Mouse (Mus musculus): ENCODE results near the gene Zfp286.
"Not testable (repeated sequence)": the region's sequence is repeated elsewhere in the genome, so short reads cannot be mapped to it uniquely, and the experiment has no call there.

Gene Zfp286

DNA sequence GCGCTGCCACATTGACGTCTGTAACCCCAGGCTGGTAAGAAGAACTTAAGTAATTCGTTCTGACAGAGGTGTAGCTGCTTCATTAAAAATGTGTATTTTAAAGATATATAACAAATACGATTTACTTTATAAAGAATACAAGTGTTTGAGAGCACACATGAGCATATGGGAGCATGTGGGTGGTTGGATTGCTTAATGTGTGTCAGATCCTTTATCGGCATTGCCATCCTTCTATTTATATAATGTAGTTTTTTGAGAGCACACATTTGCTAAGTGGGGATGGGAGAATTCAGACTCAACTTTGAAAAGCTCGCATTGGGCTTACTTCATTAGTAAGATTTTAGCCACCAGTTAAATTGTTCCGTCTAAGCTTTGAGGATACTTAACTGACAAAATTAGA lies 12.8 kb downstream of the Zfp286 start:
- DNase-seq, result no peak

DNA sequence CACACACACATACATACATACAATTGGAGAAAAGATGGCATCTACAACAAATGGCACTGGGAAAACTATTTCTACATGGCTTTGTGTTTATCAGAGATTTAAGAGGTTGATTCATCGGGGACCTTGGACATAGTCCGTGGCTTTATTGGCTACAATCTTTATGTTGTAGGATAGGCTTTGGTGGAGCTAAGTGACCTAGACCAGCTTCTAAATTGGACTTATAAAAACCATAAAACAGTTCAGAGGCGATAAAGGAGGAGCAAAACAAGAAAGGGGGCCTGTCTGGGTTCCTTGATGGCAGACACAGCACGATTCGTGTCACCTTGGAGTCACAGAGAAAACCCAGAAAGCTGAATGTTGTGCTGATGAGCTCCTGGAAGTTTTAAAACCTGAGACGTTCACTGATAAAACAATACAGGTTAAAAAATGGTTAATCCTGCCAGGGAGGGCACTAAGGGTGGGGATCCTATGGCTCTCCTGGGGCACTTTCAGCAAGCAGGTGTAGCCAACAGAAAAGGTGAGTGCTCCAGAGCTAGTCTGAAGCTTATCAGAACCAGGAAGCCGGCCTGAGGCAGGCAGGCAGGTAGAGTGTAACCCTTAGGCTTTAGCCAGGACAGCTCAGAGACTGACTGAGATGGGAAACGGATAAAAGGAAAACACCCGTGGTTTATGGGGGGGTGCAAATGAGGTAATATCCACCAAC lies 28.4 kb downstream of the Zfp286 start:
- no peak for DNase-seq

GRCm38 (mm10) chr11:62758491-62758890 lies 30.8 kb downstream of the Zfp286 start:
- no peak for DNase-seq

DNA sequence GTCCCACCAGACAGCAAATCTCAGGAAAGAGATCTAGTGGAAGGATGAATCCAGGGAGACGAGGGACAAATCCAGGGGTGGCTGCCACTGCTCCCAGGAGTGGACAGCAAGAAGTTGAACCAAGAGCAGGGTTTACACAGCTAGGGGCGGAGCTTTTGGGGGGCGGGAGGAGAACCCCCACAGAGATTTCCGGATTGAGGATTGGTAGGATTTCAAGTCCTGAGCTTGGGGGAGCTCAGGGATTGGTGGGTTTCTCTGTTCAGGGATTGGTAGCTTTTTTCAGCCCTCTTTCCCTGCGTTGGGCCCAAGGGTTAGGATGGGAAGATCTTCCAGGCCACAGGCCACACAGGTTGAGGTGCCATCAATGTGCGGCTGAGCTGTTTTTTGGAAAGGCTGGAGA lies 31.4 kb downstream of the Zfp286 start:
- DNase-seq, result no peak

DNA sequence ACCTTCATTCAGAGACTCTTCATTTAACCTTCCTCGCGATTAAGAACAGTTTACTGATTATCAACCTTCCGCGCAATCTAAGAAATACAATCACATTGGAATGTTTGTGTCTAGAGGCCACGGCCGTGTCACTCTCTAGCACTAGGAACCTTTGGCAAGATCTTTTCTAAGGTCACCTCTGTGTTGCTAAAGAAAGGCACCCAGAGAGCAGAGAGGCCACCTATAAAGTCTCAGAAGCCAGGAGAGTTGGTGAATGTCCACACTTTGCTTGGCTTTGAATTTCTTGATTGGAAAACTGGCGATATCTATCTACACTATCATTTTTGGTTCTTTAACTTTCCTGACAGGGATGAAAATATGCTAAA lies 32.1 kb downstream of the Zfp286 start:
- DNase-seq, result no peak

- DNase-seq, result peak; percentile 97 to 98
These were observed 32.7 kb downstream of the Zfp286 start for GRCm38 (mm10) chr11:62756456-62757142.

DNA sequence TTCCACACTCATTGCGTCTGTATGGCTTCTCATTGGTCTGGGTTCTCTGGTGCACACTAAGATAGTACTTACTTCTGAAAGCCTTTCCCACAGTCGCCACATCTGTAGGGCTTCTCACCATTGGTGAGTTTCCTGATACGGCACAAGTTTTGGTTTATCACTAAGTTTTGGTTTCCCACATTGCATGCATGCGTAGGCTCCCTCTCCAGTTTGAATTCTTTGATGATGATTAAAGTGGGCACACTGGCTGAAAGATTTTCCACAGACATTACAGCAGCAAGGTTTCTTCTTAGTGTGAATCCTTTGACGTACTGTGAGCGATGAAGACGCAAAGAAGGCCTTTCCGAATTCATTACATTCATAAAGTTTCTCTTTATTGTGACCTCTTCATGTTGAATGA lies 36.5 kb downstream of the Zfp286 start, which contains the start of gene Gm10428:
Gene Gm10428 (plus strand): TSS at position 321 of the 400 bp plus-strand sequence.
- no peak for DNase-seq

DNA sequence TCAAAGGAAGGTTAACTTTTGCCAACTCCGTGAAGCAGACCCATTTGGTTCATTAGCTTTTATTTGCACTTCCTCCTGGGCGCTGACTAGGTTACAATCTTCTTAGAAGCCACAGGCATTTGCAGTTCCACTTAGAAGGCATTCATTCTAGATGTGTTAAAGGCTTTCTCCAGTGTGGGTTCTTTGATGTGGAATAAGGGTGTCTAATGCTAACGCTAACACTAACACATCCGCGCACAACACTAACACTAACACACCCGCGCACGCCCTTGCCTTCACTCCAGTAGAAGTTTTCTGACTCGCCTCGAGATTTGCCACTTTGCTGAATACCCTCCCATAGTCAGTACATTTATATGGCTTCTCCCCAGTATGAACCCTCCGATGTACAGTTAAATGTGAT lies 37.1 kb downstream of the Zfp286 start:
- DNase-seq, result no peak

DNA sequence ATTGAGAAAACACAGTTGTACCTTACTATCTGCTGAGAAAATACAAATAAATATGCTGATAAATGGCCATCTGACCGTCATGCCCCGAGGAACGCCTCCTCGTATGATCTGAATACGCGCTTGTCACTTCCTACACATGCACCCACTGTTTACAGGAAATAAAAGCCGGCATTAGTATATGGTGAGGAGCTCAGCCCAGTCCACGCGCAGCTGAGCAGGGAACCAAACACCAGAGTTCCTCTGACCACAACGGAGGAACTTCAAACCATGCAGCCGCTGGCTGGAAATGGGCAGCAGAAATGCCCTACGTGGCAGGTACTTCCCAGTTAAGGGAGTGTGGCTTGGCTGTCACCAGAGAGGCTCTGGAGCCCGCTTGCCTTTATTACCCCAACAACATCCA lies 39.8 kb downstream of the Zfp286 start:
- not testable (repeated sequence) for DNase-seq

- DNase-seq, result no peak
These were observed 41.2 kb downstream of the Zfp286 start for GRCm38 (mm10) chr11:62748062-62748461.

DNA sequence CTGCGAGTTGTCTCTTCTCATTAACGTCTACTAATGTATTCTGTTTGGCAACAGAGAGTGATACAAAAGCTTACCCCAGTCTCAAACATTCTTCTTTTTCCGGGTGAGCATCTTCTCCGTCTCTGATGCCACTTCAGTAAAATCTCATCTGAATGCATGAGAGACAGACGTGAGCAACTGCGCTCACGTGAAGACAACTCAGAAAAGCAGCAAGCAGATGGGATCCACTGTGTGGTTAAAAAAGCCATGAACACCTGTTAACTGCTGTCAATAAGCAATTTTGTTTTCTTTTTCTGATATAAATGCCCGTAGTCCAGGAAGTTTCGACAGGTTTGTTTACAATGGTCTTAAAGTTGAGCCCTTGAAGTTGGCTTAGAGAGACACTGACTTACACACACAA lies 42.0 kb downstream of the Zfp286 start:
- no peak for DNase-seq

- peak; percentile 58 to 68 for DNase-seq
These were observed 43.2 kb downstream of the Zfp286 start for GRCm38 (mm10) chr11:62746001-62746533.

GRCm38 (mm10) chr11:62744103-62744502 lies 45.2 kb downstream of the Zfp286 start:
- DNase-seq, result peak; percentile 63 to 66

- no peak for DNase-seq
These were observed 46.9 kb downstream of the Zfp286 start for GRCm38 (mm10) chr11:62742261-62742957.

DNA sequence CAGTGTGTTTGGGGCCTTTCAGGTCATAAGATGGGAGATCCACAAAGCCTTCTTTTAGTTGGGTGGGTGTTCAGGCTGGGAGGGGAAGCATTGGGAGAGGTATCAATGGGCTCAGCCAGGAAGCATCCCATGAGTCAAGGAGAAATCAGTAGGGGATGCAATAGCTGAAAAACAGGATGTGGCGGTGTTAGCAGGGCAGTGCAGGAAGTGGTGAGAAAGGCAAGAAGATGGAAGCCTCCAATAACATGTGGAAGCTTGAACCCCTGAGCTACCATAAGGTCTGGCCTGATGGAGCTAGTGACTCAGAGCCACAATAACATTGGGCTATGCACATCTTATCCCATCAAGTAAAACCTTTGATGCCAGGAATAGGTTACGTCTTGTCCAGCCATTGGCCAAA lies 48.1 kb downstream of the Zfp286 start:
- no peak for DNase-seq

DNA sequence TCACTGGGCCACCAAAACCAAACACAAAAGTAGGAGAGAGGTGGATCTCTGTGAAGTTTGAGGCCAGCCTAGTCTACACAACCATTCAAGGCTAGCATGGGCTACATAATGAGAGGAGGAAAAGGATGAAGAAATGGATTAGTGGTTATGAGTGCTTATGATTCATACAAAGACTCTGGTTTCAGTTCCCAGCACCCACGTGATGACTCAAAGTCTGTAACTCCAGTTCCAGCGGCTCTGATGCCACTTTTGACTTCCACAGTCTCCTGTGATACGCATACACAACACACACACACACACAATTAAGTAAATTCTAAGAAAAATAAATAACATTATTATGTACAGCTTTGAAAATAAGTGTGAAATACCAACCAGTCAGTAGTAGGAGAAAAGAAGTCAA lies 56.6 kb downstream of the Zfp286 start:
- no peak for DNase-seq

DNA sequence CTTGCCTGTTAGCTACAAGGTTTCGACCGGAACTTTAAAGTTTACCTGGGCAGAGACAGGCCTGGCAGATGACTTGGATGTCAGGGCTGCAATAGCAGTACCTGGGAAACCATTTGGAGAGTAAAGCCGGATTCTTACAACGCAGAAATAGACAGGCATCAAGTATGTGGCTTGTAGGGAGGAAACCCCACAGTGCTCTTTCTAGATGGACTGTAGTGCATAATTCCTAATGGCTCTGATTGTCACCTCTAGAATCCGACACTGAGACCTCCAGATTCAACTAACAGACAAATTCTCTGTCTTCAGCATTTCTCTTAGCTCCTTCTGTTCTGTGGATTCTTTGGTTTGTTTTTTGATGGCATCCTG lies 57.3 kb downstream of the Zfp286 start:
- no peak for DNase-seq

DNA sequence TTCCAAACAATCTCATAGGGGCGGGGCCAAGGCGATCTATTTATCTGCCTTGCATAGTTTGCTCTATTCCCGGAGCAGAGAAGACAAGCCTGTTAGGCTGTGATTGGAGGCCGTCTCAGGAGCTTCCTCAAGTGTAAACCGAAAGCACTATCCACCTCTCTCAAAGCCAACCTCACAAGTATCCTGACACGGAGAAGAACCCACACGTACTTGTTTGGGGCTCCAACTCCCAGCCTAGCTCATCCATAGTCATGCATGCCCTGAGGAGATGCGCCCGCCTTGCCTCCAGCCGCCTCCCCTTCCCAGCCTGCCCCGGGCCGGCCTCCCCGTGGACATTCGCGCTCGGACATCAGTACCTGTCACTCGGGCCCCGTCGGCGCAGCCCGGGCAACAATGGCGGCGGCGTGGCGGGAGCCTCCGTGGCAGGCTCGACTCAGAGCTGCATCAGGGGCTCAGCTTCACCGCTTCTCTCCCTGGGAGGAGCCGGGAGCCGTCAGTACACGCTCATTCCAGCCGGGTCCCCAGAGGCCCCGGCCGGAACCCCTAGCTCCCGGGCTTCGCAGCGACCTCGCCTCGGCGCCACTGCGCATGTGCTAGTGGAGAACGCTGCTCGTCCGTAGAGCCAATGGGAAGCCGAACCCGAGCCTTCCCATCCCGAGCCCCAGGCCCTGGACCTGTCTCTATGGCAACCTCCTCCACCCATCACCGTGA lies 57.8 kb downstream of the Zfp286 start, which contains the start of gene Zfp287:
Gene Zfp287 (minus strand): TSS at position 595 of the 711 bp plus-strand sequence.
- DNase-seq, result peak; percentile 83 to 87

- DNase-seq, result no peak
These were observed 61.0 kb downstream of the Zfp286 start for GRCm38 (mm10) chr11:62728276-62728675.

GRCm38 (mm10) chr11:62710657-62711056 lies 78.6 kb downstream of the Zfp286 start:
- no peak for DNase-seq

DNA sequence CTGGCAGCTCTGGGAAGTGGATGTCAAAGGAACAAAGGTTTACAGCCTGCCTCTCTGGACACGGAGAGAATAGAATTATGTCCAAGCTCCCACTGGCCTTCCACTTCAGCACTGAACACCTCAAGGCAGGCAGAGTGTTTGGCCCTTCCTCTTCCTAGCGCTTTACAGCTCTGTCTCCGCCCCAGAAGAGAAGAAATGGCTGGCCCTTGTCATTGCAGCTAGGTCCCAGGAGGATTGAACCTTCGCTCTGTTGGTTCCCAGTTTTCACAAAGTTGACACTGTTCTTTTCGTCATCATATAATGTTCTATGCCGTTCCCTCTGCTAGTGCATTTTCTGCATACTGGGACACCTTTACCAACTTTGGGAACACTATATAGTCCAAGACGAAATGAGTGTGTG lies 81.0 kb downstream of the Zfp286 start:
- no peak for DNase-seq

DNA sequence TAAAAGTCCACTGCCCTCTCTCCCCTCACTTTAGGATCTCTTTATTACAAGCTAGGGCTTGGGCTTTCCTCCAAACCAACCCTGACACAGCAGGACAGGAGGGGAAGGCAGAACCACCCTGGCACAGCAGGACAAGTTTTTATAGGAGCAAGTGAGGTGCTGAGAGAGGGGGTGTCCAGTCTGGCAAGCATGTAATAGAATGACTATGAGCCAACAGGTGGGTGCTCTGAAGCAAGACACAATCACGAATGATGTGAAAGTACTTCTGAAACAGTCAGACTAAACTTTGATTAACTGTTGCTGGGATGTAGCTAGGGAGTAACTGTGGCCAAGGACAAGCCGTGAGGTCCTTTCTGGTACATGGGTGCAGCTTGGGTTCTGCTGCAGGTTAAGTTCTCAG lies 83.1 kb downstream of the Zfp286 start:
- no peak for DNase-seq

Data from lung, adult 18-20 months (tissue).